Mouse (Mus musculus) cortical plate, adult 2 months (tissue): ENCODE results near the gene Slc50a1.

Experiments used
- CTCF ChIP-seq: fragments of 200-500 bp; IDR thresholded peaks from 2 replicates; pipeline ENCODE4 v1.5.1; 2011; ENCODE audit warnings: mild to moderate bottlenecking, control low read depth, low read length; ENCODE audit not compliant: insufficient read depth; ENCODE audit errors: extremely low read depth
- POLR2A ChIP-seq: fragments of 200-500 bp; IDR thresholded peaks from 2 replicates; pipeline ENCODE4 v1.6.1; 2011; ENCODE audit warnings: mild to moderate bottlenecking, low read length, control low read depth; ENCODE audit not compliant: insufficient read depth; ENCODE audit errors: extremely low read depth

GRCm38 (mm10) chr3:89315195-89315929 is 45.0 kb upstream of the Slc50a1 start:
- TF ChIP-seq CTCF, result peak; percentile 78
- TF ChIP-seq POLR2A, result no peak
